Mouse (Mus musculus) midbrain, embryonic 13.5 days (tissue): ENCODE results near the gene Lrguk. TPM values are rescaled to one million over a fixed set of nuclear protein-coding genes. Genes with fewer than 3 reads are reported as not detected.

Source experiments
- ATAC-seq: fragments of 200-750 bp; cut with Nextera tagmentation; 2 replicates; pipeline ENCODE4 v1.8.0; 2017; ENCODE audit warnings: mild to moderate bottlenecking, moderate TSS enrichment, moderate library complexity
- H3K27ac ChIP-seq: fragments of 300-500 bp; sonication (generic); 2 replicates; pipeline ENCODE4 v1.5.1; 2015; ENCODE audit warnings: inconsistent platforms, mild to moderate bottlenecking, moderate library complexity
- H3K27me3 ChIP-seq: fragments of 300-500 bp; sonication (generic); 2 replicates; pipeline ENCODE4 v1.6.1; 2015; ENCODE audit warnings: mild to moderate bottlenecking, inconsistent platforms
- H3K36me3 ChIP-seq: fragments of 300-500 bp; sonication (generic); 2 replicates; pipeline ENCODE4 v1.6.1; 2015; ENCODE audit warnings: mild to moderate bottlenecking, inconsistent platforms
- H3K4me1 ChIP-seq: fragments of 300-500 bp; sonication (generic); replicated peaks from 2 replicates; pipeline ENCODE4 v1.6.1; 2015; ENCODE audit warnings: inconsistent platforms
- H3K4me2 ChIP-seq: fragments of 300-500 bp; sonication (generic); replicated peaks from 2 replicates; pipeline ENCODE4 v1.6.1; 2015; ENCODE audit warnings: moderate library complexity, mild to moderate bottlenecking, inconsistent platforms
- H3K4me3 ChIP-seq: fragments of 300-500 bp; sonication (generic); replicated peaks from 2 replicates; pipeline ENCODE4 v1.5.1; 2015; ENCODE audit warnings: mild to moderate bottlenecking, inconsistent platforms
- H3K9ac ChIP-seq: fragments of 300-500 bp; sonication (generic); replicated peaks from 2 replicates; pipeline ENCODE4 v1.6.1; 2015; ENCODE audit warnings: mild to moderate bottlenecking, inconsistent platforms
- H3K9me3 ChIP-seq: fragments of 300-500 bp; sonication (generic); 2 replicates; pipeline ENCODE4 v1.6.1; 2016; ENCODE audit warnings: mild to moderate bottlenecking, inconsistent platforms
- WGBS: fragments of 180-500 bp; shearing (Covaris S2); methylation state at CpG from one replicate; pipeline ENCODE4 v1.1.7; 2015; 5-methylcytosine and 5-hydroxymethylcytosine counted together
- polyA plus RNA-seq: library from polyadenylated mRNA; unstranded; fragments of >200 nt; fragmentation: Nextera tagmentation; extraction: Ambion mirVana; gene quantifications from 2 replicates; pipeline ENCODE4 v1.2.1, GENCODE M21; 2015

The Lrguk gene
- polyA plus RNA-seq = 0.35 and 0.52 TPM in 2 replicates

DNA sequence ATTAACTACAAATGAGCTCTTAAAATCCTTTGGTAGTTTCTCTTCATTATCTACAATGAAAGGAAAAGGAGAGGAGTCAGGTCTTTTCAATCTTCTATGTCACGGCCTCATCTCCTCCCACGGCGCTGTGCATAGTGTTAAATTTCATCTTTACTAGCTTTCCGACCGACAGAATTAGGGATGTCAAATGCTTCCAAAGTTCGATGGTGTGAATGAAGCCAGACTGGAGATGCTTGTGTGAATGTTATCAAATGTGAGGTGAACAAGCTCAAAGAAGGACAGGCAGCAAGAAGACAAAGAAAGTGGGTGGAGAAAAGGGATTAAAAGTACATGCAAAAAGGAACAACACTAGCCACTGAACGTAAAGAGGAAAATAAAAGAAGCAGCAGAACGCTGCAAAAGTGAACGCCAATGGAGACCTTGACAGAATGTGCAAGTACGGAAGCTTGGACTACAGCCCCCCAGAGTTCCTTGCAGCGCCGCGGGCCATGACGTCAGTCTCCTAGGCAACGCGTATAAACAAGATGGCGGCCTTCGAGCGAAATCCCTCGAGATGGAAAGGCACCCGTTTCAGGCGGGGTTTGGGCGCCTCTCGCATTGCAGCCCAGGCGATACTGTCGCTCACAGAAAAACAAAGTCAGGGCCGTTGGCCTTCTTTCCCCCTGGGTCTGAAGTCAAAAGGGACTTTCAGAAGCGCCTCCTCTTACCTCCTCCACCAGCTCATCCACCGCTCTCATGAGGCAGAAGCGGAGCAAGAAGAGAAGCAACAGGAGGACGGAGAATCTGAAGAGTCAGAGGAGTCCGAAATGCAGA lies at the start of gene Lrguk:
Gene Lrguk (plus strand): TSS at position 516 of the 813 bp plus-strand sequence.
- Histone ChIP-seq H3K9ac (peak within 1 kb of the TSS; percentile 65), H3K36me3 (no peaks in the 10 kb centered on the region), H3K27ac (peak within 1 kb of the TSS; percentile 74), H3K4me1 (peaks cover 15% of the 10 kb centered on the region), H3K27me3 (no peaks in the 10 kb centered on the region), H3K4me2 (peak within 1 kb of the TSS; percentile 80), H3K4me3 (peak within 1 kb of the TSS; percentile 63), H3K9me3 (no peaks in the 10 kb centered on the region)
- peak; percentile 97 for ATAC-seq
- whole genome bisulfite sequencing = 4% methylated on average over 32 of the region's 32 CpGs

- ATAC-seq = no peak
- H3K36me3 ChIP-seq = no peaks in the 10 kb centered on the region
- H3K9me3 ChIP-seq = no peaks in the 10 kb centered on the region
- no peak overlapping the region for H3K27ac ChIP-seq
- WGBS = 79% methylated on average over 9 of the region's 9 CpGs
- H3K27me3 ChIP-seq = no peaks in the 10 kb centered on the region
- no peak overlapping the region for H3K4me2 ChIP-seq
- no peak overlapping the region for H3K4me3 ChIP-seq
- H3K9ac ChIP-seq = no peak overlapping the region
- peaks cover 9% of the 10 kb centered on the region; the same call in 1 of the 2 replicates for H3K4me1 ChIP-seq
Observed at GRCm38 (mm10) chr6:33982709-33983108, 46.5 kb upstream of the Lrguk start.

DNA sequence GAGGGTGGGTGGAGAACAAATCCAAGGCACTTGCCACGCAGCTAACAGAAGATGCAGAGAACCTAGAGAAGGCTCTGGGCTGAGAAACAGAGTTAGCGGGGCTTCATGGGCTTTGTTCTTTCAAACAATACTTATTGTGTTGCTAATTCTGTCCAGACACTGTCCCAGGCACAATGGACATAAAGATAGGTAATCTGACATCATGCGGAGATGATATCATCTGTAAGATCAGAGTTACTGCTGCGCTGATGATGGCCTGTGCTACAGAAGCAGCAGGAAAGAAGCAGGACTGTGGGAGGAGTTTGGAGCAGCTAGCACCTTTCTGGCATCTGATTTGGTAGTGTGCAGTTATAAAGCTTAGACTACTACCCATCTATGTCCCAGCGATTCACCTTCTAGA lies 42.1 kb upstream of the Lrguk start:
- H3K9me3 ChIP-seq = no peaks in the 10 kb centered on the region
- H3K27ac ChIP-seq = no peak overlapping the region
- H3K4me1 ChIP-seq = peaks cover 11% of the 10 kb centered on the region
- H3K4me2 ChIP-seq = no peak overlapping the region
- 67% methylated on average over 5 of the region's 5 CpGs for WGBS
- H3K27me3 ChIP-seq = no peaks in the 10 kb centered on the region
- no peak overlapping the region for H3K4me3 ChIP-seq
- H3K9ac ChIP-seq = no peak overlapping the region
- ATAC-seq = no peak
- no peaks in the 10 kb centered on the region for H3K36me3 ChIP-seq

GRCm38 (mm10) chr6:33992213-33993034 lies 36.8 kb upstream of the Lrguk start:
- Histone ChIP-seq H3K4me1 (peaks cover 35% of the 10 kb centered on the region), H3K4me3 (peak overlapping the region; percentile 19; the same call in 1 of the 2 replicates), H3K4me2 (peak overlapping the region; percentile 45), H3K9me3 (no peaks in the 10 kb centered on the region), H3K9ac (no peak overlapping the region), H3K27me3 (no peaks in the 10 kb centered on the region), H3K36me3 (no peaks in the 10 kb centered on the region), H3K27ac (peak overlapping the region; percentile 59)
- peak; percentile 92 for ATAC-seq
- 16% methylated on average over 24 of the region's 24 CpGs for WGBS

DNA sequence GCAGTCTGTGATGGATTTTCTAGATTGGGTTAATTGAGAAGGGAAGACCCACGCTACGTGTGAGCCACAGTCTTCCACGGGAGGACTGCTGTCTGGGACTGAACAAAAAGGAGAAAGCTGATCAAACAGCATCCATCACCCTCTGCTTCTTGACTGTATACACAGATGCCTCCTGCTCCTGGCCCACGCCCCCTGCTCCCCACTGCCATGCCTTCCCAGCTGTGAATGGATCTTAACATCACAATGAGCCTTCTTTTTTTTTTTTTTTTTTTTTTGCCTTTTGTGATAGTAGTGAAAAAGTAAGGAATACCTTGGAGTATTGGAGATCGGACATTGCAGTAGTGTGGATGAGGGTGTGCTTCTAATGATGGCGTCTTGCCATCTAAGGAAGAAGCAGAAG lies 35.4 kb upstream of the Lrguk start:
- no peaks in the 10 kb centered on the region for H3K27me3 ChIP-seq
- no peaks in the 10 kb centered on the region for H3K9me3 ChIP-seq
- ATAC-seq = no peak
- 47% methylated on average over 6 of the region's 6 CpGs for WGBS
- no peak overlapping the region for H3K9ac ChIP-seq
- 0 out of 2 replicates have a peak overlapping the region, but pooled peaks have one; percentile 59 for H3K27ac ChIP-seq
- peaks cover 35% of the 10 kb centered on the region for H3K4me1 ChIP-seq
- no peak overlapping the region for H3K4me3 ChIP-seq
- no peaks in the 10 kb centered on the region for H3K36me3 ChIP-seq
- H3K4me2 ChIP-seq = no peak overlapping the region

- H3K4me3 ChIP-seq = no peak overlapping the region
- H3K27ac ChIP-seq = no peak overlapping the region
- no peak for ATAC-seq
- no peaks in the 10 kb centered on the region for H3K9me3 ChIP-seq
- peaks cover 16% of the 10 kb centered on the region for H3K4me1 ChIP-seq
- H3K27me3 ChIP-seq = no peaks in the 10 kb centered on the region
- H3K9ac ChIP-seq = no peak overlapping the region
- H3K36me3 ChIP-seq = no peaks in the 10 kb centered on the region
- H3K4me2 ChIP-seq = no peak overlapping the region
- WGBS = 38% methylated on average over 3 of the region's 4 CpGs
Observed at GRCm38 (mm10) chr6:33998590-33998989, 30.7 kb upstream of the Lrguk start.

DNA sequence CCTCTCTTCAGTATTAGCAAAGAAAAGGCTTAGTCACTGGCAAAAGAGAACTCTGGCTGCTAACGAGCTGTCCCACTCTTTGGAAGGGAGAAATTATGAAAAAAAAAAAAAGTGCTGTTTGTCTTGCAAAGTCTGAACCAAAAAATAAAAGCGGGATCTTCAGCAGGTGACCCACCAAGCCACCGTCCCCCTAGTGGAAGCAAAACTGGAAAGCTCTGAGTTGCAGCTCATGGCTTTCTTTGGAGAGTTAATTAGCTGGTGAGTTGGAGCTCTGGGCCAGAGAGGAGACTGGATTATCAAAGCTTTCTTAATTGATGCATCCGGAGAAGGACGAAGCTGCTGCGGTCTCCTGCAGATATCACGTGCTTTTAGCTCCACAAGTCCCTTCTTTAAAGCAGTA lies 29.7 kb upstream of the Lrguk start:
- Histone ChIP-seq H3K27me3 (no peaks in the 10 kb centered on the region), H3K9ac (no peak overlapping the region), H3K4me1 (peaks cover 8% of the 10 kb centered on the region), H3K4me2 (no peak overlapping the region), H3K4me3 (no peak overlapping the region), H3K9me3 (no peaks in the 10 kb centered on the region), H3K27ac (no peak overlapping the region), H3K36me3 (no peaks in the 10 kb centered on the region)
- ATAC-seq = no peak
- WGBS = 21% methylated on average over 7 of the region's 7 CpGs

DNA sequence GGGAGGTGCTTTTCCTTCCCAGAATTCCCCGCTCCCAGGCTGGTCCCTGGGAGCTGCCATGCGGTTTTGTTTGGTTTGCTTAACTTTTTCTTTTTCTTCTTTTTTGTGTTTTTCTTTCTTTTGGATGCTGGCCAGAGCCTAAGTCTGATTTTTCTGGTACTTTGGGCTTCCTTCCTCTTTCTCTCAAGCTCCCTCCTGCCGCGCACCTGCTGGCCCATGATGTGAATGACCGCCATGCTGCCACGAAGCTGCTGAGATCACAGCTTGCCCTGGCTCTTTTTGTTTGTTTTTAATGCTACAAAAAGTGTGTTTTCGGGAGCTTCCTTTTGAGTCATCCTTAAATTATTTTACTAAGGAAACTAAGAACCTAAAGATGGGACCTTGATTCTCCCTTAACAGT lies 28.6 kb upstream of the Lrguk start:
- H3K4me2 ChIP-seq = no peak overlapping the region
- H3K27me3 ChIP-seq = no peaks in the 10 kb centered on the region
- H3K9ac ChIP-seq = no peak overlapping the region
- no peak for ATAC-seq
- 0 out of 2 replicates have a peak, but pooled peaks cover 2% of the 10 kb centered on the region for H3K4me1 ChIP-seq
- 91% methylated on average over 7 of the region's 7 CpGs for WGBS
- no peak overlapping the region for H3K4me3 ChIP-seq
- no peaks in the 10 kb centered on the region for H3K36me3 ChIP-seq
- H3K9me3 ChIP-seq = no peaks in the 10 kb centered on the region
- H3K27ac ChIP-seq = no peak overlapping the region

DNA sequence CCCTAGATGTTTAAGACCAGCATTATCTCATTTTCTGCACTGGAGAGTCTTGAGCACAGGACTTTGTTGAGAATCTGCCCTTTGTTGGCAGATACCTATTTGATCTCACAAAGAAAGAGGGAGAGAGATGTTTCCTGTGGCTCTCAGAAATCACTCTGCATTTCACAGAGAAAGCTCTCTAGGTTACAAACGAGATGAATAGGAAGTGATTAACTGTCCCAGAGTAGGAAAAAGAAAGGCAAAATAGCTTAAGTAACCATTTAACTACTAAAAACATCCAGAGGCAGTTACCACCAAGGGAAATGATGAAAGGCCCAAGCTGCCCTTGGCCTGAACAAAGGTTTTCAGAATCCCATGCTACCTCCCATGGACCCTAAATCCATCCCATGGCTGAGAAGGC lies 26.2 kb upstream of the Lrguk start:
- H3K27me3 ChIP-seq = no peaks in the 10 kb centered on the region
- ATAC-seq = no peak
- no peak overlapping the region for H3K4me3 ChIP-seq
- H3K9me3 ChIP-seq = no peaks in the 10 kb centered on the region
- no peak overlapping the region for H3K27ac ChIP-seq
- no peaks in the 10 kb centered on the region for H3K36me3 ChIP-seq
- 28% methylated on average over 1 of the region's 1 CpGs for WGBS
- H3K4me1 ChIP-seq = 0 out of 2 replicates have a peak, but pooled peaks cover 2% of the 10 kb centered on the region
- H3K4me2 ChIP-seq = no peak overlapping the region
- no peak overlapping the region for H3K9ac ChIP-seq

GRCm38 (mm10) chr6:34013469-34013868 lies 15.8 kb upstream of the Lrguk start:
- H3K4me1 ChIP-seq = no peaks in the 10 kb centered on the region
- no peaks in the 10 kb centered on the region for H3K36me3 ChIP-seq
- H3K9ac ChIP-seq = no peak overlapping the region
- ATAC-seq = no peak
- H3K27me3 ChIP-seq = no peaks in the 10 kb centered on the region
- H3K4me2 ChIP-seq = no peak overlapping the region
- WGBS = 63% methylated on average over 6 of the region's 6 CpGs
- no peak overlapping the region for H3K27ac ChIP-seq
- H3K9me3 ChIP-seq = no peaks in the 10 kb centered on the region
- no peak overlapping the region for H3K4me3 ChIP-seq

DNA sequence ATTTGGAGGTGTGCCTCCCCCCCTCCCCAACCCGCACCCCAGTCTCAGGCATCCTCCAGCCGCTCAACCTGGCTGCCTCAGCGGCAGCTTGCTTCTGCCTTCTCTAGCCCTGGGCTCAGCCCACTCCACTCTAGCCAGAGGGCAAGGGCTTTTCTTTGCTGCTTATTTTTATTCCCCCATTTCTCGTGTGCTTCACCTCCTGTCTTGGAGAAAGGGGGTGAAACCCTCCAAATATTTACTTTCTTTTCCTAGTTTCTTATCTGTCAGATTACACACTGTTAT lies 439 bp downstream of the Lrguk start:
- Histone ChIP-seq H3K4me3 (peak overlapping the region; percentile 63), H3K27ac (no peak overlapping the region), H3K9me3 (no peaks in the 10 kb centered on the region), H3K9ac (peak overlapping the region; percentile 65), H3K4me1 (peaks cover 21% of the 10 kb centered on the region), H3K4me2 (peak overlapping the region; percentile 80), H3K36me3 (no peaks in the 10 kb centered on the region), H3K27me3 (no peaks in the 10 kb centered on the region)
- no peak; the same call in 1 of the 2 replicates for ATAC-seq
- WGBS = 0% methylated on average over 4 of the region's 4 CpGs

GRCm38 (mm10) chr6:34034096-34034495 lies 4.8 kb downstream of the Lrguk start:
- H3K4me3 ChIP-seq = no peak overlapping the region
- WGBS = 49% methylated on average over 3 of the region's 3 CpGs
- H3K9me3 ChIP-seq = no peaks in the 10 kb centered on the region
- H3K27ac ChIP-seq = peak overlapping the region; percentile 19; the same call in 1 of the 2 replicates
- no peak overlapping the region for H3K4me2 ChIP-seq
- no peak overlapping the region for H3K9ac ChIP-seq
- ATAC-seq = no peak
- peaks cover 22% of the 10 kb centered on the region for H3K4me1 ChIP-seq
- no peaks in the 10 kb centered on the region for H3K27me3 ChIP-seq
- no peaks in the 10 kb centered on the region for H3K36me3 ChIP-seq
